In genomic region chr9:106123599-106123998, GRCm38 (mm10) we compare ENCODE assay signal across 9 mouse cellular contexts. TPM values are rescaled to one million over a fixed set of nuclear protein-coding genes. Genes with fewer than 3 reads are reported as not detected.
DNase-seq lines count a peak whose midpoint lies in the region; ATAC-seq and TF ChIP-seq lines count a peak whose summit lies in the region.
"Had no signal": no experiment of that assay in that cellular context is flagged by ENCODE, and none has a peak within 500 bp of the region (broad histone marks: within the 10 kb centered on the region; RNA-seq: fewer than 3 reads in every experiment).

No protein-coding gene starts in this region.

- no peak overlapping the region for H3K4me2 ChIP-seq in heart, embryonic 11.5 days
- H3K4me2 ChIP-seq in embryonic facial prominence, embryonic 11.5 days (ENCODE audit: low read depth, low read length), result no peak overlapping the region
- H3K4me2 ChIP-seq in lung, postnatal 0 days (replicated peaks; ENCODE audit: low read depth, low read length), result no peak overlapping the region
- H3K4me2 ChIP-seq: neural tube, embryonic 12.5 days had no signal

- no peak overlapping the region for H3K27ac ChIP-seq in heart, adult 2 months
- no peak overlapping the region for H3K27ac ChIP-seq in heart, embryonic 11.5 days (ENCODE audit: low read depth, low read length)
- no peak overlapping the region for H3K27ac ChIP-seq in thymus, adult 2 months (ENCODE audit: control insufficient read depth, insufficient read depth, low read length)
- H3K27ac ChIP-seq in embryonic facial prominence, embryonic 11.5 days (replicated peaks; ENCODE audit: low read depth, low read length), result no peak overlapping the region
- H3K27ac ChIP-seq in lung, postnatal 0 days (ENCODE audit: low read length), result no peak overlapping the region
- H3K27ac ChIP-seq: neural tube, embryonic 12.5 days had no signal

- intact Hi-C loops in heart, adult 2 months (cut with DNase I), result loop anchor here (5.0 kb wide), 1 partner anchor 89 kb away; no protein-coding TSS in a partner anchor

- WGBS in heart, adult 2 months, result 46% methylated on average over 4 of the region's 4 CpGs
- 42% methylated on average over 4 of the region's 4 CpGs for whole genome bisulfite sequencing in heart, embryonic 11.5 days (ENCODE audit: insufficient replicate concordance)
- WGBS in thymus, adult 2 months, result 52% methylated on average over 4 of the region's 4 CpGs
- 52% methylated on average over 4 of the region's 4 CpGs for WGBS in embryonic facial prominence, embryonic 11.5 days
- 48% methylated on average over 4 of the region's 4 CpGs for WGBS in lung, postnatal 0 days

- H3K4me1 ChIP-seq in heart, adult 2 months (ENCODE audit: control insufficient read depth, insufficient read depth, low read length), result no peaks in the 10 kb centered on the region
- no peaks in the 10 kb centered on the region for H3K4me1 ChIP-seq in heart, embryonic 11.5 days (ENCODE audit: control insufficient read depth, insufficient read depth, low read length)
- no peaks in the 10 kb centered on the region for H3K4me1 ChIP-seq in thymus, adult 2 months (replicated peaks; ENCODE audit: control insufficient read depth, insufficient read depth, low read length)
- no peaks in the 10 kb centered on the region; the same call in none of the 2 replicates for H3K4me1 ChIP-seq in embryonic facial prominence, embryonic 11.5 days (ENCODE audit: control insufficient read depth, insufficient read depth, low read length)
- no peaks in the 10 kb centered on the region for H3K4me1 ChIP-seq in lung, postnatal 0 days (ENCODE audit: insufficient read depth, low read depth, low read length)

- TF ChIP-seq POLR2A in heart, adult 2 months (IDR thresholded peaks at IDR 0.05; ENCODE audit: insufficient read depth, low read depth, low read length), result no peak
- no peak for TF ChIP-seq POLR2A in thymus, adult 2 months (IDR thresholded peaks at IDR 0.05; ENCODE audit: control insufficient read depth, extremely low read depth, insufficient read depth, low read length, poor library complexity)

- TF ChIP-seq EP300 in heart, adult 2 months (IDR thresholded peaks at IDR 0.05; ENCODE audit: insufficient read depth, low read depth, low read length), result no peak
- no peak for TF ChIP-seq EP300 in lung, postnatal 0 days (IDR thresholded peaks at IDR 0.05)

- H3K27me3 ChIP-seq in heart, adult 2 months (ENCODE audit: control insufficient read depth, insufficient read depth, low read length), result no peaks in the 10 kb centered on the region
- H3K27me3 ChIP-seq in heart, embryonic 11.5 days (ENCODE audit: control insufficient read depth, insufficient read depth, low read length), result no peaks in the 10 kb centered on the region
- no peaks in the 10 kb centered on the region for H3K27me3 ChIP-seq in thymus, adult 2 months (ENCODE audit: control insufficient read depth, insufficient read depth, low read length)
- H3K27me3 ChIP-seq in embryonic facial prominence, embryonic 11.5 days (ENCODE audit: control insufficient read depth, insufficient read depth, low read length), result no peaks in the 10 kb centered on the region
- H3K27me3 ChIP-seq in lung, postnatal 0 days (replicated peaks; ENCODE audit: insufficient read depth, low read length), result no peaks in the 10 kb centered on the region
- H3K27me3 ChIP-seq: neural tube, embryonic 12.5 days had no signal

- H3K9ac ChIP-seq in heart, adult 2 months (ENCODE audit: low read depth, low read length), result no peak overlapping the region
- H3K9ac ChIP-seq in heart, embryonic 11.5 days (ENCODE audit: low read depth, low read length), result no peak overlapping the region
- no peak overlapping the region for H3K9ac ChIP-seq in embryonic facial prominence, embryonic 11.5 days (replicated peaks; ENCODE audit: low read length)
- no peak overlapping the region for H3K9ac ChIP-seq in lung, postnatal 0 days (replicated peaks; ENCODE audit: low read depth)
- H3K9ac ChIP-seq: neural tube, embryonic 12.5 days had no signal

- H3K9me3 ChIP-seq in heart, embryonic 11.5 days (replicated peaks; ENCODE audit: control insufficient read depth, low read length), result no peaks in the 10 kb centered on the region
- no peaks in the 10 kb centered on the region for H3K9me3 ChIP-seq in embryonic facial prominence, embryonic 11.5 days (replicated peaks; ENCODE audit: control insufficient read depth, low read length)
- no peaks in the 10 kb centered on the region for H3K9me3 ChIP-seq in lung, postnatal 0 days (ENCODE audit: low read length)

- no peaks in the 10 kb centered on the region for H3K79me2 ChIP-seq in heart, adult 2 months (replicated peaks; ENCODE audit: control insufficient read depth, insufficient read depth, low read length)

- ATAC-seq in heart, embryonic 11.5 days (replicated peaks; ENCODE audit: insufficient number of reproducible peaks, low FRiP score, low TSS enrichment), result no peak
- no peak for ATAC-seq in embryonic facial prominence, embryonic 11.5 days (replicated peaks; ENCODE audit: insufficient number of reproducible peaks, low FRiP score, low TSS enrichment, low read depth)
- ATAC-seq in lung, postnatal 0 days, result no peak

- no peaks in the 10 kb centered on the region for H3K36me3 ChIP-seq in heart, adult 2 months (ENCODE audit: control insufficient read depth, insufficient read depth, low read length)
- no peaks in the 10 kb centered on the region for H3K36me3 ChIP-seq in heart, embryonic 11.5 days (ENCODE audit: control insufficient read depth, insufficient read depth, low read length)
- no peaks in the 10 kb centered on the region for H3K36me3 ChIP-seq in thymus, adult 2 months (ENCODE audit: control insufficient read depth, insufficient read depth, low read length)
- H3K36me3 ChIP-seq in embryonic facial prominence, embryonic 11.5 days (replicated peaks; ENCODE audit: control insufficient read depth, insufficient read depth, low read depth, low read length), result no peaks in the 10 kb centered on the region
- no peaks in the 10 kb centered on the region for H3K36me3 ChIP-seq in lung, postnatal 0 days (ENCODE audit: insufficient read depth, low read length)
- H3K36me3 ChIP-seq: neural tube, embryonic 12.5 days had no signal

- no peak overlapping the region for H3K4me3 ChIP-seq in heart, adult 2 months
- no peak overlapping the region for H3K4me3 ChIP-seq in heart, embryonic 11.5 days (ENCODE audit: low read depth, low read length)
- no peak overlapping the region for H3K4me3 ChIP-seq in thymus, adult 2 months (ENCODE audit: control insufficient read depth, insufficient read depth, low read length)
- H3K4me3 ChIP-seq in embryonic facial prominence, embryonic 11.5 days (ENCODE audit: low read depth, low read length), result no peak overlapping the region
- no peak overlapping the region for H3K4me3 ChIP-seq in lung, postnatal 0 days (ENCODE audit: low read depth, low read length)
- H3K4me3 ChIP-seq: neural tube, embryonic 12.5 days had no signal

- peak; percentile 70 for TF ChIP-seq CTCF in heart, adult 2 months (IDR thresholded peaks at IDR 0.05)
- TF ChIP-seq CTCF in thymus, adult 2 months (IDR thresholded peaks at IDR 0.05; ENCODE audit: borderline replicate concordance, control insufficient read depth, extremely low read depth, insufficient read depth, low read length, poor library complexity), result no peak
- peak; percentile 75 for TF ChIP-seq CTCF in lung, postnatal 0 days (IDR thresholded peaks at IDR 0.05)

- DNase-seq in heart, adult 2 months, result no peak
- peak; percentile 35 for DNase-seq in thymus, adult 2 months
- no peak for DNase-seq in thymus, adult 18-20 months
- DNase-seq in embryonic facial prominence, embryonic 11.5 days (ENCODE audit: low spot score), result peak; percentile 71
- DNase-seq in lung, postnatal 0 days (ENCODE audit: low spot score), result peak; percentile 50
- peak; percentile 14 to 19 for DNase-seq in thymus, postnatal 36 days
- DNase-seq in ovary, adult 18-20 months (ENCODE audit: low spot score), result no peak

RNA-seq across cellular contexts. Expression of gene Col6a4, which starts 27.0 kb away (rescaled TPM):
- not detected for total RNA-seq in heart, adult 2 months (2021)
- polyA plus RNA-seq in heart, adult 2 months (2012; rRNA removed), result not detected in 2 replicates
- 0.06 TPM in 1 of 2 replicates, not detected in the other for polyA plus RNA-seq in heart, embryonic 11.5 days (2014; fragmentation: Nextera tagmentation; extraction: Ambion mirVana)
- 2.4 and 3.2 TPM in 2 replicates for polyA plus RNA-seq in thymus, adult 2 months (2012; rRNA removed)
- polyA plus RNA-seq in embryonic facial prominence, embryonic 11.5 days (2014; fragmentation: Nextera tagmentation; extraction: Ambion mirVana), result 0.22 TPM in 1 of 2 replicates, not detected in the other
- 0.81 and 0.93 TPM in 2 replicates for polyA plus RNA-seq in lung, postnatal 0 days (2015; fragmentation: Nextera tagmentation; extraction: Ambion mirVana)

RNA-seq across cellular contexts. Expression of gene Glyctk, which starts 34.3 kb away (rescaled TPM):
- total RNA-seq in heart, adult 2 months (2021), result 1 to 10 TPM; 1.6 to 2.3 TPM
- polyA plus RNA-seq in heart, adult 2 months (2012; rRNA removed), result 2.0 and 3.4 TPM in 2 replicates
- polyA plus RNA-seq in heart, embryonic 11.5 days (2014; fragmentation: Nextera tagmentation; extraction: Ambion mirVana), result 0.57 and 1.1 TPM in 2 replicates
- 13.1 and 17.9 TPM in 2 replicates for polyA plus RNA-seq in thymus, adult 2 months (2012; rRNA removed)
- polyA plus RNA-seq in embryonic facial prominence, embryonic 11.5 days (2014; fragmentation: Nextera tagmentation; extraction: Ambion mirVana), result 2.2 and 2.3 TPM in 2 replicates
- polyA plus RNA-seq in lung, postnatal 0 days (2015; fragmentation: Nextera tagmentation; extraction: Ambion mirVana), result 0.67 and 0.71 TPM in 2 replicates

RNA-seq across cellular contexts. Expression of gene Wdr82, which starts 47.1 kb away (rescaled TPM):
- 10 to 100 TPM; 35.1 to 37.0 TPM for total RNA-seq in heart, adult 2 months (2021)
- polyA plus RNA-seq in heart, adult 2 months (2012; rRNA removed), result 30.5 and 61.6 TPM in 2 replicates
- polyA plus RNA-seq in heart, embryonic 11.5 days (2014; fragmentation: Nextera tagmentation; extraction: Ambion mirVana), result 22.7 and 24.4 TPM in 2 replicates
- 95.8 and 111 TPM in 2 replicates for polyA plus RNA-seq in thymus, adult 2 months (2012; rRNA removed)
- 32.9 and 33.0 TPM in 2 replicates for polyA plus RNA-seq in embryonic facial prominence, embryonic 11.5 days (2014; fragmentation: Nextera tagmentation; extraction: Ambion mirVana)
- polyA plus RNA-seq in lung, postnatal 0 days (2015; fragmentation: Nextera tagmentation; extraction: Ambion mirVana), result 11.3 and 13.2 TPM in 2 replicates

Comparison
In these comparisons a context has a peak if more than half of its experiments do, and no peak if none do; other contexts are left out.
1. DNase-seq: peak in thymus, adult 2 months (single experiment), embryonic facial prominence, embryonic 11.5 days (single experiment), lung, postnatal 0 days (single experiment) and thymus, postnatal 36 days (2 of 2); none in heart, adult 2 months (0 of 2), thymus, adult 18-20 months (0 of 2) and ovary, adult 18-20 months (single experiment).